Mouse (Mus musculus): ENCODE results near the gene Adamtsl1.

Gene Adamtsl1

DNA sequence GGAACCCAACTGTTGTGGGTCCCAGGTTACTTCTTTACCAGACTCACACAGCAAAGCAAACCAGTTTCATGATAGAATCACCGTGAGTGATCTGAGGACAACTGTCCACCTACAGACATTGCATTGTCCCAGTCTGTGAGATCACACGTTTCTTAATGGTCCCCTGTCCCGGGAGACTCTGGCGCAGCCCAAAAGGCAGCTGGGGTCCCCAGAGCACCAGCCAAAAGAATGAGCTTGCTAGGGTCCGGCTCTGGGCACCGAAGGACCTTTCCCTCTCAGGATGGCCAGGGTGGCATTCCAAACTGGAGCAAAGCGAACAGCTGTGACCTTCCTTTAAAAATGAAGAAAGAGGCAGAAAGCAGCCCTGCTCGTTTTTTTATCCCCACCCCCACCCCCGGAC, at the start of gene Adamtsl1:
Gene Adamtsl1, plus strand, starts transcription at position 381 of the 400 bp plus-strand sequence.
- DNase-seq: no peak

DNA sequence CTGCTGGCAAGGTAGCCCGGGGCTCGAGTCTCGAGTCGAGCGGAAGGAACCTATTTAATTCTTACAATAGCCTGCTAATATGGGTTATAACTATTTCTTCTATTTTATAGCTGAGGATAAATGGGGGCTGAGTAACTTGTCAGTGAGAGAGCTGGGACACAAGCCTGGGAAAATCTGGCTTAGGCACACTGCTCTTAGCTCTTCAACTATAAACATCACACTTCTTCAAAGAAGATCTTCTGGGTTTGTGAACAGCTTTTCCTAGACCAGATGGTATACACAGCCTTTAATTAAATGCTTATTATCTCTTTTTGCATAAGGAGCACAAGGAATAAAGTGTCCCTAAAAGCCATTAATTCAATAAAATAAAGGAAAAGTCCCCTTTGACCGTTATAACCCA, 30.4 kb upstream of the Adamtsl1 start:
- DNase-seq: no peak

- DNase-seq: no peak
Observed at GRCm38 (mm10) chr4:85486316-85486946, 27.5 kb upstream of the Adamtsl1 start.

- no peak for DNase-seq
Observed at GRCm38 (mm10) chr4:85505718-85506117, 8.3 kb upstream of the Adamtsl1 start.

DNA sequence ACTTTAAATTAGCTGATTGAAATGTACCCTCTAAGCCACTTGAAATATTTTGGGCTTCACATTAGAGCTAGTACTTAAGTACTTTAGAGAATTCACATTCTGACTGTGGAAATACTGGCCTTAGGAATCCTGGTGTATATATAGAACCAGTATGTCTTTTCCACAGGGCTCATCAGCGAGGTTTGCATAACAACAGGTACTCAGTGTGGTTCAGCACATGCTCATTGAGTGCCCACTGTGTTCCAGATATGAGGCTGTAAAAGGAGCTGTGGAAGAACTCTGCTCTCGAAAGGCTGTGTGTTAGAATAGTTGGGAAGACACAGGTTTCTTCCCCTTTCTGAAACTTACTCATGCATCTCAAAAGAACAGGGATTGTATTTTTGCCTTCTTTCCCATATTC, 7.0 kb upstream of the Adamtsl1 start:
- DNase-seq: no peak

- no peak for DNase-seq
Observed at GRCm38 (mm10) chr4:85507491-85507890, 6.5 kb upstream of the Adamtsl1 start.

DNA sequence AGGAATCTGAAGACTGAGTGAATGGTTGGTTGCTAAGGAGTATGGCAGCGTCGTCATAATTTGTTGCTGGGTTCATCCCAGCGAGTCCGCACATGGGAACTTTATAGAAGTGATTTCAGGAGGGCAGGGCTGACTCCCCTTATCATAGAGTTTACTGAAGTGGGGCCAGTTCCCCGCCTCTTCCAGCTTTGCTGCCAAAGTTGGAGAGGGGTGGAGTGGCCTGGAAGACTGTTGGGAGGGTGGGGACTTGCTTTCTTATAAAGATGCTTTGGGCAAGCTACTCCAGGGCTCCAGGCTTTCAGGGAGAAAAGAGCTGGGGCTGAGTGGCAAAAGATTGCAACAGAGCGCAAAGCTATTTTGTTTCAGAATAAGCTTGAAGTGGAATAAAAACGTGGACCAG, 684 bp upstream of the Adamtsl1 start:
- DNase-seq: no peak

- DNase-seq: peak; percentile 4
Observed at GRCm38 (mm10) chr4:85514205-85514681, 271 bp downstream of the Adamtsl1 start.

- DNase-seq: no peak
Observed at GRCm38 (mm10) chr4:85526966-85527566, 13.1 kb downstream of the Adamtsl1 start.

DNA sequence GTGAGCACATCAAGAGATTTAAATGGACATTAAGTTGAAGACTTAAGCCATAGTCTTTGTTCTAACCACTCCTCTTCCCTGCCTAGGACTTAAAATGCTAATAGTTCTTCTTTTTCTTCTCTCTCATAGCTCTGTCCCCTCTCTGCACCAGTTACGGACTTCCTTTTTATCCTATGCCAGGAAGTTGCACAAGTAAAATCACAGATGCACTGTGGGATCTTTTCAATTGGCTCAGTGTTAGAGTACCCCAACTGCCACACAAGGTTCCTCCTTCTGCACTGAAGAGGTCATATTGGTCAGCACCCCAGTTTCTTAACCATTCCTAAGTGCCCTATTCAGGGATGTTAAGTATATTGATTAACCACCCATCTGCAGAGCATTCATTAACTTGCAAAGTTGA, 15.9 kb downstream of the Adamtsl1 start:
- no peak for DNase-seq

DNA sequence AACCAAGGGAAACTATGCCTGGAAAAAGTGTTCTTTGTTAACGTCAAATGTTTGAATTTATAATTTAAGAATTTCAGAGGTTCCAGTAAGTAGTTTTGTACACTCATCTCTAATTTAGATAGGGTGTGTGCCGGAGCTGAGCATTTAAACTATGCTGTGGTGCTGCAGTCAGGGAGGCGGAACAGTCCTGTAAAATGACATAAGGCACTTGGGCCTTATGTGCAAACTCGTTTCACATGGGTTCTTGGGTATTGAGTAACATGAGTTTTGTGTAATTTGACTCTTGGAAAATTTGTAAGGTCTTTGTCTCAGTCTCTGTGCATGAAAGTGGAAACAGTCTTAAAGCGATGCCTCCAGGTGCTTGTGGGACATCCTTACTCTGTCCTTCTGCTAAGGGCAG, 25.7 kb downstream of the Adamtsl1 start:
- DNase-seq: no peak

GRCm38 (mm10) chr4:85543221-85543620, 29.2 kb downstream of the Adamtsl1 start:
- DNase-seq: no peak

- no peak for DNase-seq
Observed at GRCm38 (mm10) chr4:85554696-85555095, 40.7 kb downstream of the Adamtsl1 start.

DNA sequence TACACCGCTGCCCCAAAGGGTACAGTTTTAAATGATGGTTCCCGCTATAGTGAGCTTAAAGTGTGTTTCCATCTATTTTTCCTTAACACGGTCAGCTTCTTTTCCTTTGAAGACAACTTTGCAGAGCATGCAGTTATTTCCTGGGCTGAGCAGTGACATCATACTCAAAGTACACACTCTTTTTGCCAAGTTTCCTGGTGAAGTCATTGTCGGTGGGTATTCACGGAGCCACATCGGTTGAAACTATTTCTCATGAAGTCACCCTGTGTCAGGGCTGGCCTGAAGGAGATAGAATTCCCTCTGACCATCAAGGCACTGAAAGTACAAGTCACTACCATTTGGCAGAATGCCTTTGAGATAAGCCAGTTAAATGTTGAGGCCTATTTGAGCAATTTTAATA, 45.8 kb downstream of the Adamtsl1 start:
- DNase-seq: no peak

DNA sequence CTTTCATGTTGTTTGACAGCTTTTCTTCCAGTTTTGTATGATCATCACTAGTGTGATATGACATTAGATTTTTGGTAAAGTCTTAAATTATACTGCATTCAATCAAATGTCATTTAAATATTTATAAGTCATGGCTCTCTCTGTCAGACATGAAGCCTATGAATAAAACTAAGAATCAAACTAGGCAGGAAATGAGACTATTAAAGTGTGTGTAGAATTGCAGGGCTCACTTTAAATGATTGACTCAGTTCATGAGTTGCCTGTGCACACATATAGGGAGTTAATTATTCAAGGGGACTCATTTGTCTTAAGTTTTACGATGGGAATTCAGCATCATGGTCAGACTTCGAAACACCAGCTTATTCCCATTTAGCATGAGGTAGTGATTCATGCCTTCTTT, 71.5 kb downstream of the Adamtsl1 start:
- no peak for DNase-seq

GRCm38 (mm10) chr4:85588928-85589327, 75.0 kb downstream of the Adamtsl1 start:
- no peak for DNase-seq

GRCm38 (mm10) chr4:85591037-85591436, 77.1 kb downstream of the Adamtsl1 start:
- DNase-seq: no peak

- DNase-seq: no peak
Observed at GRCm38 (mm10) chr4:85594159-85594558, 80.2 kb downstream of the Adamtsl1 start.

- no peak for DNase-seq
Observed at GRCm38 (mm10) chr4:85613331-85613730, 99.4 kb downstream of the Adamtsl1 start.

GRCm38 (mm10) chr4:85618746-85619145, 104.8 kb downstream of the Adamtsl1 start:
- no peak for DNase-seq

DNA sequence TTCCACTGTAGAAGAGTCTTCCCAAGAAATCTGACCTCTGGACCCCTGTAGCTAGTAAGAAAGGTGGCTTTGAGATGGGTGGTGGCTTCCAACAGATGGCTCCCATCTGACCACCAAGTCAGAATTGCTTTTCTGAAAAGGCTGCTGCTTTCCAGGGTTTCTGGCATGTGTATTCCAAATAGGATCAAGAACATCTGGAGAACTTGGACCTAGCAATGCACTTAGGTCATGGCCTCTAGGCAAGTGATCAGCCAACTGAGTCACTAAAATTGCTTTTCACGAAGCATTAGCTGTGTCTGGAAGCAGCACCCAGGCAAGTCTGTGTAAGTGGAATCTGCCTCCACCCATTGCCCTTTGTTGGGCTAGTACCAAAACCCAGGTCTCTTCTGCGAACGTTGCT, 105.3 kb downstream of the Adamtsl1 start:
- no peak for DNase-seq

DNA sequence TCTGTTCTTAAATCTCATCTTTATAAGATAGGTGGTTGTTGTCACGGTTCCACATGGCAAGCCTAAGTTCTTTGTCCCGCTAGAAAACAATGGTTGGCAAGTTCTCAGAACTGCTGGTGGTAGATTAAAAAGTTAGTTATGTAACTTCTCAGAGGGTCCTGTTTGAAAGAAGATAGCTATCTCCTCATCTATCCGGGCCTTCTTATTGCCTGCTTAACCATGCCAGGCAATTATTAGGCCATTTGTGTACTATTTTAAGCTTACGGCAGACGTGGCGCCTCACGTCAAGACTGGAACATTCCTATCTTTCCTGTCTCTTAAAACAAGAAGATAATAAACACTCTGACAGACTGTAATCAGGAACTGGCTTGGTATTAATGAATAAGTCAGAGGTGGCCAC, 115.4 kb downstream of the Adamtsl1 start:
- DNase-seq: no peak

GRCm38 (mm10) chr4:85669271-85669670, 155.3 kb downstream of the Adamtsl1 start:
- no peak for DNase-seq

- DNase-seq: no peak
Observed at GRCm38 (mm10) chr4:85669735-85670134, 155.8 kb downstream of the Adamtsl1 start.

DNA sequence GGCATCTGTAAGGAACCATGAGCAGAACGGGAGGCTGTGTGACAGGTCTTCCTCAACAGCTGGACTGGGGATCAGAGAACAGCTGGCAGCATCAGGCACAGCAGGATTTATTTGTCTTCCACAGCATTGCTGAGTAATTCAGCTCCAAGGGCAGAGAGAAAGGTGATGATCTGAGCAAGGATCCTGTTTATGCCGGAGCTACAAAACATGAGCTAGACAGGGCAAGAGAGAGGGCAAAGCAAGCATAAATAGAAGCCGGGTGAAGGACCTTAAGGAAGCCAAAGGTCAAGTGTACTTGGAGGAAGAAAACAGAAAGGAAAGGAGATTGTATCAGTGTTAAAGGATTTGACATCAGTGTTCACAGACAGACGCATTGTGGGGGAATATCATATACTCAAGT, 158.3 kb downstream of the Adamtsl1 start:
- no peak for DNase-seq
